Mouse (Mus musculus): Measurements from ENCODE around the gene Gm2663.
"Not testable (repeated sequence)": the region's sequence is repeated elsewhere in the genome, so short reads cannot be mapped to it uniquely, and the experiment has no call there.

The Gm2663 gene

GRCm38 (mm10) chr6:40999379-40999778 lies at the start of gene Gm2663:
Gene Gm2663 (minus strand): TSS chr6:40999479.
- not testable (repeated sequence) for DNase-seq

GRCm38 (mm10) chr6:41048602-41049001 lies 49.3 kb upstream of the Gm2663 start:
- no peak for DNase-seq

GRCm38 (mm10) chr6:41047961-41048360 lies 48.7 kb upstream of the Gm2663 start:
- DNase-seq: no peak

GRCm38 (mm10) chr6:41047202-41047601 lies 47.9 kb upstream of the Gm2663 start:
- DNase-seq: no peak

GRCm38 (mm10) chr6:41046553-41046952 lies 47.3 kb upstream of the Gm2663 start:
- no peak for DNase-seq

- no peak for DNase-seq
These were observed 45.5 kb upstream of the Gm2663 start for GRCm38 (mm10) chr6:41044753-41045152.

GRCm38 (mm10) chr6:41044314-41044713 lies 45.0 kb upstream of the Gm2663 start:
- no peak for DNase-seq

GRCm38 (mm10) chr6:41035409-41035808 lies 36.1 kb upstream of the Gm2663 start, which contains the start of gene 2210010C04Rik:
Gene 2210010C04Rik (minus strand): TSS chr6:41035509.
- DNase-seq: no peak

GRCm38 (mm10) chr6:41032802-41033201 lies 33.5 kb upstream of the Gm2663 start:
- DNase-seq: no peak

GRCm38 (mm10) chr6:41032231-41032630 lies 33.0 kb upstream of the Gm2663 start:
- no peak for DNase-seq

GRCm38 (mm10) chr6:41030821-41031220 lies 31.5 kb upstream of the Gm2663 start:
- no peak for DNase-seq

- peak; percentile 19 for DNase-seq
These were observed 27.8 kb upstream of the Gm2663 start for GRCm38 (mm10) chr6:41027053-41027452.

GRCm38 (mm10) chr6:41025873-41026650 lies 26.8 kb upstream of the Gm2663 start:
- no peak for DNase-seq

GRCm38 (mm10) chr6:41019140-41019539 lies 19.9 kb upstream of the Gm2663 start:
- DNase-seq: no peak

- no peak for DNase-seq
These were observed 19.4 kb upstream of the Gm2663 start for GRCm38 (mm10) chr6:41018629-41019028.

- no peak for DNase-seq
These were observed 15.8 kb upstream of the Gm2663 start for GRCm38 (mm10) chr6:41015065-41015464.

GRCm38 (mm10) chr6:40964454-40964853 lies 34.8 kb downstream of the Gm2663 start, which contains the start of gene 1810009J06Rik:
Gene 1810009J06Rik (plus strand): TSS chr6:40964754.
- DNase-seq: not testable (repeated sequence)

- DNase-seq: no peak
These were observed 45.6 kb downstream of the Gm2663 start for GRCm38 (mm10) chr6:40953716-40954115.

- no peak for DNase-seq
These were observed 47.5 kb downstream of the Gm2663 start, which contains the start of gene Gm4744 for GRCm38 (mm10) chr6:40951770-40952169. Gene Gm4744 (minus strand): TSS chr6:40951870.
